In genomic region chr8:71441404-71441803, GRCm38 (mm10) we compare ENCODE assay signal across 10 mouse cellular contexts. TPM values are rescaled to one million over a fixed set of nuclear protein-coding genes. Genes with fewer than 3 reads are reported as not detected.
DNase-seq lines count a peak whose midpoint lies in the region; ATAC-seq and TF ChIP-seq lines count a peak whose summit lies in the region.
"Had no signal": no experiment of that assay in that cellular context is flagged by ENCODE, and none has a peak within 500 bp of the region (broad histone marks: within the 10 kb centered on the region; RNA-seq: fewer than 3 reads in every experiment).

No protein-coding gene starts in this region.

- H3K9me3 ChIP-seq in intestine, postnatal 0 days (ENCODE audit: control insufficient read depth) = no peaks in the 10 kb centered on the region
- no peaks in the 10 kb centered on the region for H3K9me3 ChIP-seq in intestine, embryonic 15.5 days
- H3K9me3 ChIP-seq in limb, embryonic 11.5 days (ENCODE audit: control insufficient read depth, low read length) = no peaks in the 10 kb centered on the region
- no peaks in the 10 kb centered on the region for H3K9me3 ChIP-seq in neural tube, embryonic 15.5 days (replicated peaks)
- H3K9me3 ChIP-seq: midbrain, embryonic 12.5 days had no signal

- H3K4me2 ChIP-seq in intestine, postnatal 0 days (replicated peaks; ENCODE audit: low read depth) = no peak overlapping the region
- H3K4me2 ChIP-seq in intestine, embryonic 15.5 days (replicated peaks) = no peak overlapping the region
- H3K4me2 ChIP-seq in limb, embryonic 11.5 days (ENCODE audit: low read depth, severe bottlenecking) = no peak overlapping the region
- H3K4me2 ChIP-seq in neural tube, embryonic 15.5 days = no peak overlapping the region
- H3K4me2 ChIP-seq: midbrain, embryonic 12.5 days had no signal

- no peaks in the 10 kb centered on the region for H3K4me1 ChIP-seq in intestine, postnatal 0 days (replicated peaks; ENCODE audit: control insufficient read depth, insufficient read depth, low read length)
- no peaks in the 10 kb centered on the region for H3K4me1 ChIP-seq in intestine, embryonic 15.5 days (replicated peaks)
- H3K4me1 ChIP-seq in limb, embryonic 11.5 days (ENCODE audit: control insufficient read depth, insufficient read depth, low read length) = no peaks in the 10 kb centered on the region
- H3K4me1 ChIP-seq in neural tube, embryonic 15.5 days = no peaks in the 10 kb centered on the region
- H3K4me1 ChIP-seq: midbrain, embryonic 12.5 days had no signal

- under 1% methylated on average over 7 of the region's 7 CpGs for WGBS in intestine, postnatal 0 days
- under 1% methylated on average over 7 of the region's 7 CpGs for whole genome bisulfite sequencing in intestine, embryonic 15.5 days
- WGBS in limb, embryonic 11.5 days = 3% methylated on average over 7 of the region's 7 CpGs
- under 1% methylated on average over 7 of the region's 7 CpGs for WGBS in neural tube, embryonic 15.5 days

- H3K9ac ChIP-seq in intestine, postnatal 0 days (ENCODE audit: low read depth, low read length) = no peak overlapping the region
- H3K9ac ChIP-seq in intestine, embryonic 15.5 days = no peak overlapping the region
- no peak overlapping the region for H3K9ac ChIP-seq in limb, embryonic 11.5 days (ENCODE audit: low read length)
- no peak overlapping the region for H3K9ac ChIP-seq in neural tube, embryonic 15.5 days (replicated peaks)
- H3K9ac ChIP-seq: midbrain, embryonic 12.5 days had no signal

- H3K4me3 ChIP-seq in intestine, postnatal 0 days (ENCODE audit: low read depth, low read length) = no peak overlapping the region
- no peak overlapping the region for H3K4me3 ChIP-seq in intestine, embryonic 15.5 days (replicated peaks)
- H3K4me3 ChIP-seq in limb, embryonic 11.5 days (ENCODE audit: low read depth, low read length) = no peak overlapping the region
- H3K4me3 ChIP-seq in neural tube, embryonic 15.5 days (replicated peaks) = no peak overlapping the region
- H3K4me3 ChIP-seq: erythroblast, embryonic 14.5 days; midbrain, embryonic 12.5 days had no signal

- no peaks in the 10 kb centered on the region for H3K36me3 ChIP-seq in intestine, postnatal 0 days (ENCODE audit: control insufficient read depth, insufficient read depth)
- no peaks in the 10 kb centered on the region for H3K36me3 ChIP-seq in intestine, embryonic 15.5 days
- H3K36me3 ChIP-seq in limb, embryonic 11.5 days (ENCODE audit: control insufficient read depth, insufficient read depth, low read length) = no peaks in the 10 kb centered on the region
- H3K36me3 ChIP-seq in neural tube, embryonic 15.5 days = no peaks in the 10 kb centered on the region
- H3K36me3 ChIP-seq: midbrain, embryonic 12.5 days had no signal

- TF ChIP-seq CTCF in intestine, postnatal 0 days (IDR thresholded peaks at IDR 0.05; ENCODE audit: low read depth) = peak; percentile 83

- no peaks in the 10 kb centered on the region for H3K27me3 ChIP-seq in intestine, postnatal 0 days (replicated peaks; ENCODE audit: control insufficient read depth, insufficient read depth, low read length)
- no peaks in the 10 kb centered on the region for H3K27me3 ChIP-seq in intestine, embryonic 15.5 days (replicated peaks)
- H3K27me3 ChIP-seq in limb, embryonic 11.5 days (ENCODE audit: control insufficient read depth, insufficient read depth, low read length) = no peaks in the 10 kb centered on the region
- H3K27me3 ChIP-seq in neural tube, embryonic 15.5 days (replicated peaks) = peaks cover 11% of the 10 kb centered on the region; the same call in 1 of the 2 replicates

- ATAC-seq in intestine, postnatal 0 days = no peak
- no peak; the same call in 1 of the 2 replicates for ATAC-seq in intestine, embryonic 15.5 days
- ATAC-seq in limb, embryonic 11.5 days (ENCODE audit: insufficient number of reproducible peaks, low FRiP score, low TSS enrichment, low read depth) = no peak
- ATAC-seq in neural tube, embryonic 15.5 days (ENCODE audit: low FRiP score) = peak; percentile 57; the same call in 1 of the 2 replicates

- H3K27ac ChIP-seq in intestine, postnatal 0 days (ENCODE audit: low read depth, low read length) = no peak overlapping the region
- H3K27ac ChIP-seq in intestine, embryonic 15.5 days = no peak overlapping the region
- no peak overlapping the region for H3K27ac ChIP-seq in limb, embryonic 11.5 days (replicated peaks; ENCODE audit: low read depth, low read length)
- H3K27ac ChIP-seq in neural tube, embryonic 15.5 days (replicated peaks) = no peak overlapping the region
- H3K27ac ChIP-seq: midbrain, embryonic 12.5 days had no signal

- DNase-seq in CD4-positive, CD25-positive, alpha-beta regulatory T cell, adult 2 months (ENCODE audit: low read depth, low spot score) = peak; percentile 85
- peak; percentile 71 for DNase-seq in T-cell, adult 2 months (ENCODE audit: low spot score)
- peak; percentile 73 for DNase-seq in embryo, embryonic 11 days
- DNase-seq in limb, embryonic 11.5 days (ENCODE audit: low spot score) = peak; percentile 70
- no peak for DNase-seq in layer of hippocampus, postnatal 36 days

RNA-seq across cellular contexts. Expression of gene Abhd8, which starts 22.1 kb away (rescaled TPM):
- 15.2 and 15.9 TPM in 2 replicates for polyA plus RNA-seq in intestine, postnatal 0 days (2015; fragmentation: Nextera tagmentation; extraction: Ambion mirVana)
- polyA plus RNA-seq in intestine, embryonic 15.5 days (2015; fragmentation: Nextera tagmentation; extraction: Ambion mirVana) = 34.6 and 37.5 TPM in 2 replicates
- polyA plus RNA-seq in limb, embryonic 11.5 days (2014; fragmentation: Nextera tagmentation; extraction: Ambion mirVana) = 38.7 and 43.4 TPM in 2 replicates
- 160 and 192 TPM in 2 replicates for polyA plus RNA-seq in neural tube, embryonic 15.5 days (2015; fragmentation: Nextera tagmentation; extraction: Ambion mirVana)
- 100 to 1,000 TPM; 274 to 278 TPM for total RNA-seq in layer of hippocampus, postnatal 36 days (2021)

RNA-seq across cellular contexts. Expression of gene Mrpl34, which starts 23.4 kb away (rescaled TPM):
- polyA plus RNA-seq in intestine, postnatal 0 days (2015; fragmentation: Nextera tagmentation; extraction: Ambion mirVana) = 187 and 190 TPM in 2 replicates
- polyA plus RNA-seq in intestine, embryonic 15.5 days (2015; fragmentation: Nextera tagmentation; extraction: Ambion mirVana) = 199 and 214 TPM in 2 replicates
- polyA plus RNA-seq in limb, embryonic 11.5 days (2014; fragmentation: Nextera tagmentation; extraction: Ambion mirVana) = 216 and 231 TPM in 2 replicates
- 181 and 182 TPM in 2 replicates for polyA plus RNA-seq in neural tube, embryonic 15.5 days (2015; fragmentation: Nextera tagmentation; extraction: Ambion mirVana)
- 10 to 100 TPM; 49.6 to 52.1 TPM for total RNA-seq in layer of hippocampus, postnatal 36 days (2021)

RNA-seq across cellular contexts. Expression of gene Dda1, which starts 27.6 kb away (rescaled TPM):
- 82.8 and 91.7 TPM in 2 replicates for polyA plus RNA-seq in intestine, postnatal 0 days (2015; fragmentation: Nextera tagmentation; extraction: Ambion mirVana)
- 90.2 and 91.3 TPM in 2 replicates for polyA plus RNA-seq in intestine, embryonic 15.5 days (2015; fragmentation: Nextera tagmentation; extraction: Ambion mirVana)
- 115 TPM in 2 replicates for polyA plus RNA-seq in limb, embryonic 11.5 days (2014; fragmentation: Nextera tagmentation; extraction: Ambion mirVana)
- 223 and 252 TPM in 2 replicates for polyA plus RNA-seq in neural tube, embryonic 15.5 days (2015; fragmentation: Nextera tagmentation; extraction: Ambion mirVana)
- total RNA-seq in layer of hippocampus, postnatal 36 days (2021) = 10 to 100 TPM; 87.6 to 93.5 TPM

RNA-seq across cellular contexts. Expression of gene Ankle1, which starts 35.6 kb away (rescaled TPM):
- 2.8 and 4.4 TPM in 2 replicates for polyA plus RNA-seq in intestine, postnatal 0 days (2015; fragmentation: Nextera tagmentation; extraction: Ambion mirVana)
- polyA plus RNA-seq in intestine, embryonic 15.5 days (2015; fragmentation: Nextera tagmentation; extraction: Ambion mirVana) = 31.6 and 41.6 TPM in 2 replicates
- polyA plus RNA-seq in limb, embryonic 11.5 days (2014; fragmentation: Nextera tagmentation; extraction: Ambion mirVana) = 21.5 and 23.9 TPM in 2 replicates
- 7.0 and 16.4 TPM in 2 replicates for polyA plus RNA-seq in neural tube, embryonic 15.5 days (2015; fragmentation: Nextera tagmentation; extraction: Ambion mirVana)
- under 1 TPM; 0.27 to 0.46 TPM for total RNA-seq in layer of hippocampus, postnatal 36 days (2021)

RNA-seq across cellular contexts. Expression of gene Ano8, which starts 44.4 kb away (rescaled TPM):
- polyA plus RNA-seq in intestine, postnatal 0 days (2015; fragmentation: Nextera tagmentation; extraction: Ambion mirVana) = 0.54 and 0.74 TPM in 2 replicates
- polyA plus RNA-seq in intestine, embryonic 15.5 days (2015; fragmentation: Nextera tagmentation; extraction: Ambion mirVana) = 1.4 TPM in 2 replicates
- 3.0 and 4.2 TPM in 2 replicates for polyA plus RNA-seq in limb, embryonic 11.5 days (2014; fragmentation: Nextera tagmentation; extraction: Ambion mirVana)
- polyA plus RNA-seq in neural tube, embryonic 15.5 days (2015; fragmentation: Nextera tagmentation; extraction: Ambion mirVana) = 5.7 and 6.8 TPM in 2 replicates
- total RNA-seq in layer of hippocampus, postnatal 36 days (2021) = 10 to 100 TPM; 54.3 to 55.1 TPM

Comparison
In these comparisons a context has a peak if more than half of its experiments do, and no peak if none do; other contexts are left out.
1. DNase-seq: peak in CD4-positive, CD25-positive, alpha-beta regulatory T cell, adult 2 months (single experiment), T-cell, adult 2 months (single experiment), embryo, embryonic 11 days (single experiment) and limb, embryonic 11.5 days (single experiment); none in layer of hippocampus, postnatal 36 days (0 of 2).